Mouse (Mus musculus): ENCODE results near the gene Ccnj.

DNA sequence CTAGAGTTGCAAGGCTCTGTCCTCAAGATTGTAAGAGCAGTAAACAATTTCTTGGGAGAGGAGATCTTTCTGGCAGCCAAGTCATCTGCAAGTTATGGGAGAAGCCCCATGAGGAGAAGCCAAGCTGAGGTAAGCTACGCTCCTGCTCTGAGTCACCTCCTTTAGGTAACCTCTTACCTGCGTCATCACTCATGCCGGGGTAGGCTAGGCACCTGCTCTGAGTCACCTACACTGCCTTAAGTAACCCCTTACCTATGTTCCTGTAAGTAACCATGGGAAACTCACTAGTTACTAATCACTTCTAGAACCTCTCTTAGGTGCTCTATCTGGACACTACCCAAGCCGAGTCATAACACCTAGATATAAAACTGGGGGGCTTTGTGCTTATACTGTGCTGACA, 50.6 kb downstream of the Ccnj start:
- no peak for TF ChIP-seq CTCF (IDR thresholded peaks at IDR 0.05; ENCODE audit: low read depth)
- TF ChIP-seq EP300 (IDR thresholded peaks at IDR 0.05; ENCODE audit: low read depth) = no peak

All from liver, postnatal 0 days (tissue).